Mouse (Mus musculus): ENCODE results near the gene Gna13. TPM values are rescaled to one million over a fixed set of nuclear protein-coding genes. Genes with fewer than 3 reads are reported as not detected.

Gene Gna13
- total and polyA plus RNA-seq, 2 experiments from 2014 or later: 44.4 to 55.0 TPM

DNA sequence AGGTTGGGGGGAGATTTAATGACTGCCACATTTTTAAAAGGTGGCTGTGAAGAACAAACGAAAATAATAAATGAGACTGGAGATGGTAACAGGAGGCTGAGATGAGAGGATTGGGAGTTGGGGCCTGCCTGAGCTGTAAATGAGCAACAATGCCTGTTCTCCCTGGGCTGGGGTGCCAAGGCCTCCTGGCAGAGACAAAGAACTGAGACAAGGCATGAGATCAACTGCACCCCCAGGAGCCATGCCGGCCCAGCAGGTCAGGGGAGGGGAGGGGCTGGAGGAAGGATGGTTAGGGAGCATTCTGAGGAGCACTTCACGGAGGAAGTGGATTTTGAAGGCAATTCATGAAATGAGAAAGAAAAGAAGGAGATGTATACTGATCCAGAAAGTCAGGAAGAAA, 35.2 kb upstream of the Gna13 start:
- no peak for ATAC-seq
- no peak overlapping the region for H3K4me3 ChIP-seq (ENCODE audit: low read length)
- TF ChIP-seq CTCF (IDR thresholded peaks at IDR 0.05; ENCODE audit: low read depth): no peak
- no peaks in the 10 kb centered on the region for H3K4me1 ChIP-seq (ENCODE audit: insufficient read depth, low read length)
- H3K27ac ChIP-seq: no peak overlapping the region; the same call in 1 of the 2 replicates
- 29% methylated on average over 3 of the region's 3 CpGs for WGBS
- no peaks in the 10 kb centered on the region for H3K36me3 ChIP-seq (ENCODE audit: insufficient read depth, low read length)
- H3K27me3 ChIP-seq (ENCODE audit: insufficient read depth, low read length): no peaks in the 10 kb centered on the region
- H3K9me3 ChIP-seq (ENCODE audit: low read length): no peaks in the 10 kb centered on the region
- peak overlapping the region; percentile 10; the same call in 1 of the 2 replicates for H3K9ac ChIP-seq (replicated peaks; ENCODE audit: low read length)
- H3K4me2 ChIP-seq (ENCODE audit: low read depth, low read length): no peak overlapping the region
- DNase-seq (ENCODE audit: low spot score): no peak

DNA sequence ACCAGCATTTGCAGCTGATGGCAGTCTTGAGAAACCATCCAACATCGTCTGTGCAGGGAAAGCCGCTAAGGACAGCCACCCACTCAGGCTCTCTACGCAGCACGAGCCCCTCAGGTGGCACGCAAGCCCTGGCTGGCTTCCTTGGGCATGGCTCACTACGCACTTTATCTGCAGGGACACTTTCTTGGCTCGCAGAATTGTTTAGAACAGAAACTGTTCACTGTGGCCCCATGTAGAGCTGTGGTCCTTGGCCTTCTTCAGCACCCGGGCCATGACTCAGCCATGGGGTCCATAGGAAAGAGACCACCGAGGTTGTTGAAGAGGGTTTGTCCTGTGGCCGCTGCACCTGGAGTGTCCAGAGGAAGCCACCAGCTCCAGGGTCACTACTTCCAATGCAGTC, 34.7 kb upstream of the Gna13 start:
- WGBS: 66% methylated on average over 10 of the region's 10 CpGs
- H3K27ac ChIP-seq: no peak overlapping the region; the same call in 1 of the 2 replicates

DNA sequence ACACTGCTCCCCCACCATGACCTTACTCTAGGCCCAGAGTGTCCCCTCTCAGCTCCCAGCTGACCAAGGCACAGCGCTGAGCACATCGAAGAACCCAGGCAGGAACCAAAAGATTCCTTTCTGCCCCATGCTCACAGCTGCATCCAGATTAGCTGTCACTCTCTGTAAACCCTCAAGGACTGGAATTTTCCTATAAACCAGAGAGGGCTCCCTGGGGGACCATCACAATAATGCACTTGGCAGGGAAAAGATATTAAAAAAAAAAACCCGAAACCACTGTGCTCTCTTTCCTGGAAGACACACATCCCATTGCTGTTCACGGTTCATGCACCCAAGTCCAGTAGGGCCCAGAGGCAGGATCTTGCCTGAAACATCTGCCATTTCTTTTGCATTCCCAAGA, 33.3 kb upstream of the Gna13 start:
- no peaks in the 10 kb centered on the region for H3K36me3 ChIP-seq (ENCODE audit: insufficient read depth, low read length)
- H3K4me1 ChIP-seq (ENCODE audit: insufficient read depth, low read length): no peaks in the 10 kb centered on the region
- H3K9ac ChIP-seq (replicated peaks; ENCODE audit: low read length): no peak overlapping the region
- H3K4me3 ChIP-seq (ENCODE audit: low read length): no peak overlapping the region
- DNase-seq (ENCODE audit: low spot score) (no peak), ATAC-seq (no peak)
- TF ChIP-seq CTCF (IDR thresholded peaks at IDR 0.05; ENCODE audit: low read depth): no peak
- WGBS: 43% methylated on average over 4 of the region's 4 CpGs
- H3K4me2 ChIP-seq (ENCODE audit: low read depth, low read length): no peak overlapping the region
- no peaks in the 10 kb centered on the region for H3K9me3 ChIP-seq (ENCODE audit: low read length)
- H3K27me3 ChIP-seq (ENCODE audit: insufficient read depth, low read length): no peaks in the 10 kb centered on the region
- no peak overlapping the region for H3K27ac ChIP-seq

More for the DNA sequence above, 34.7 kb upstream of the Gna13 start:
- H3K4me1 ChIP-seq (ENCODE audit: insufficient read depth, low read length): no peaks in the 10 kb centered on the region
- H3K36me3 ChIP-seq (ENCODE audit: insufficient read depth, low read length): no peaks in the 10 kb centered on the region
- TF ChIP-seq CTCF (IDR thresholded peaks at IDR 0.05; ENCODE audit: low read depth): no peak
- no peaks in the 10 kb centered on the region for H3K27me3 ChIP-seq (ENCODE audit: insufficient read depth, low read length)
- H3K9me3 ChIP-seq (ENCODE audit: low read length): no peaks in the 10 kb centered on the region
- no peak overlapping the region for H3K4me2 ChIP-seq (ENCODE audit: low read depth, low read length)
- no peak for ATAC-seq
- DNase-seq (ENCODE audit: low spot score): no peak
- H3K9ac ChIP-seq (replicated peaks; ENCODE audit: low read length): no peak overlapping the region
- H3K4me3 ChIP-seq (ENCODE audit: low read length): no peak overlapping the region

DNA sequence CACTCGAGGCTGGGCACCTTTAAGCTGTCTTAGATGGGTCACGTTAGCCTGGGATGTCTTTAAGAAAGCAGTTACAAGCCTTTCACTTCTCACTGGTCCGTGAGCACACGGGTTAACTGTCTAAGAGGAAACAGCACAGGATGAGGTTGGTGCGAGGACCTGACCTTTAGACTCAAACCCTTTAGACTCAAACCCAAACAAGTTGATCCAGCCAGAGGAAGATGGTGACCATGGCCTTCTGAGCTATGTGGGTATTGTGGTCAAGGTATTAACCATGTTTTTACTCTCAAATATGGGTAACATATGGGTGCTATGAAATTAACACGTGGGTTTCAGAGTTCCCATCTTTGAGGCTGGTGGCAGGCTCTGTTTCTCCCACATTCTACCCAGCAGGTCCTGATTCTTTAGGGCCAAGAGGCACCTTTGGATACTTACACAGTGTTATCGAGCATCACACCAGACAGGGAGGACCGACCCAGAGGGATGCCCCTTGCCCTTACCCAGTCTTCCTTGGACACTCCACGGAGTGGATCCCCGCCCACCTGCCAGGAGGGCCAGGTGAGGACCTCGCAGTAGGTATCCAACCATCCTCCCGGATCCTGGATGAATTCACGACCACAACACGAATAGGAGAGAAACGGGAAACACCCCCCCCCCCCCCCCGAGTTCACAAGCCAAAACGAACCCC, 31.8 kb upstream of the Gna13 start:
- DNase-seq (ENCODE audit: low spot score) (no peak), ATAC-seq (peak; percentile 68)
- WGBS: 35% methylated on average over 17 of the region's 17 CpGs
- Histone ChIP-seq H3K36me3 (ENCODE audit: insufficient read depth, low read length) (no peaks in the 10 kb centered on the region), H3K27me3 (ENCODE audit: insufficient read depth, low read length) (no peaks in the 10 kb centered on the region), H3K27ac (no peak overlapping the region), H3K9ac (replicated peaks; ENCODE audit: low read length) (no peak overlapping the region), H3K4me3 (ENCODE audit: low read length) (0 out of 2 replicates have a peak overlapping the region, but pooled peaks have one; percentile 4), H3K4me1 (ENCODE audit: insufficient read depth, low read length) (no peaks in the 10 kb centered on the region), H3K4me2 (ENCODE audit: low read depth, low read length) (peak overlapping the region; percentile 48), H3K9me3 (ENCODE audit: low read length) (no peaks in the 10 kb centered on the region)
- TF ChIP-seq CTCF (IDR thresholded peaks at IDR 0.05; ENCODE audit: low read depth): no peak

DNA sequence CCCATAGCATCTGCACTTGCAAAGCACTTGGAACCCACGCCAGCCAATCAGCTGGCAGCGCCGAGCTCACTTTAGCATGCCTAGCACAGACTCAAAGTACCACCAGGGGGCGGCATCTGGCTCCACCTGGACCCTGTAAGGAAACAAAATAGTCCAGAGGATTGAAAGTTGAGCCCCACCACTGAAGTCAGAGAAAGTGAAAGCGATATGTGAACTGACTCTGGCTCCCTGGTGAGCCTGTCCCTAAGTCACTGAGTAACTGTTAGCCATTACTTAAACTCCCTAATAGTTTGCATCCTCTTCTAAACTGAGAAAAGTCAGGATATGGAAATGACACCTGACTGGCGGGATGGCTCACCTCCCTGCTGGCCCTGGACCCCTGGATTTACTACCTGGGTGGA, 31.2 kb upstream of the Gna13 start:
- ATAC-seq (peak; percentile 92), DNase-seq (ENCODE audit: low spot score) (peak; percentile 96)
- H3K9ac ChIP-seq (replicated peaks; ENCODE audit: low read length): no peak overlapping the region
- H3K4me2 ChIP-seq (ENCODE audit: low read depth, low read length): peak overlapping the region; percentile 48
- 8% methylated on average over 6 of the region's 6 CpGs for WGBS
- TF ChIP-seq CTCF (IDR thresholded peaks at IDR 0.05; ENCODE audit: low read depth): peak; percentile 92
- H3K27ac ChIP-seq: no peak overlapping the region
- H3K9me3 ChIP-seq (ENCODE audit: low read length): no peaks in the 10 kb centered on the region
- H3K36me3 ChIP-seq (ENCODE audit: insufficient read depth, low read length): no peaks in the 10 kb centered on the region
- no peaks in the 10 kb centered on the region for H3K27me3 ChIP-seq (ENCODE audit: insufficient read depth, low read length)
- H3K4me1 ChIP-seq (ENCODE audit: insufficient read depth, low read length): no peaks in the 10 kb centered on the region
- H3K4me3 ChIP-seq (ENCODE audit: low read length): peak overlapping the region; percentile 20

DNA sequence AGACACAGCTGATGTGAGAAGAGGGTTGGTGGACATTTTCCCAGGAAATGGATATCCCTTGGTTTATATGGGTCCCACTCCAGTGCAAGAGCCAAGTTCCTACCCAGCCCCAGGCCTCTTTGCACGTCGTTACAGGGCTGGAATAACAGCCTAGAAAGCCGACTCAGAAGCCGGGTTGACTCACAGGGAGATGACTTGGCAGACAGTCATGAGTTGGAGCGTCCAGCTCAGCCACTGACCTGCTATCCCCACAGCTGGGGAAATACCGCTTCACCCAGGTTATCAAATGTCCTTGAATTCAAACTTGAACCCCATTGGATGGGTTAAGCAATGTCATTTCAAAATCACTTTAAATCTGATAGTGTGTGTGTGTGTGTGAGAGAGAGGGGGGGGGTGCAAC, 29.9 kb upstream of the Gna13 start:
- Histone ChIP-seq H3K4me2 (ENCODE audit: low read depth, low read length) (no peak overlapping the region), H3K4me1 (ENCODE audit: insufficient read depth, low read length) (no peaks in the 10 kb centered on the region), H3K4me3 (ENCODE audit: low read length) (no peak overlapping the region), H3K9ac (replicated peaks; ENCODE audit: low read length) (no peak overlapping the region), H3K36me3 (ENCODE audit: insufficient read depth, low read length) (no peaks in the 10 kb centered on the region), H3K27me3 (ENCODE audit: insufficient read depth, low read length) (no peaks in the 10 kb centered on the region), H3K27ac (no peak overlapping the region), H3K9me3 (ENCODE audit: low read length) (no peaks in the 10 kb centered on the region)
- 58% methylated on average over 6 of the region's 6 CpGs for WGBS
- ATAC-seq (no peak), DNase-seq (ENCODE audit: low spot score) (no peak)
- TF ChIP-seq CTCF (IDR thresholded peaks at IDR 0.05; ENCODE audit: low read depth): no peak

DNA sequence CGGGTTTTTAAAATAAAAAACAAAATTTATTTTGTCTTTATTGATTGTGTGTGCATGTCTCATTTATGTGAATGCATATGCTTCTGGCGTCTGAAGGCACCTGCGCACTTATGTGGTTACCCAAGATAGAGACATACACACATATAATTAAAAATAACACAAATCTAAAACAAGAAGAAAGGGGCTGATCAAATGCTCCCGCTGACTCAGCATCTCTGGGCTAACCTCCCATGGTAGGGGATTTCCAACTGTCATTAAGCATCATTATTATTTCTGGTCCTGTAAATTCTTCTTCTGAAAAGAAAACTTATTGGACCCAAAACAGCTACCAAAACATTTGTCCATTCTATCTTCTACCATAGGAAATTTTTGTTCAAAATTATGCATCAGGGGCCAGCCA, 27.9 kb upstream of the Gna13 start:
- H3K27ac ChIP-seq: no peak overlapping the region
- no peak for TF ChIP-seq CTCF (IDR thresholded peaks at IDR 0.05; ENCODE audit: low read depth)
- no peaks in the 10 kb centered on the region for H3K27me3 ChIP-seq (ENCODE audit: insufficient read depth, low read length)
- no peak for DNase-seq (ENCODE audit: low spot score)
- no peaks in the 10 kb centered on the region for H3K36me3 ChIP-seq (ENCODE audit: insufficient read depth, low read length)
- no peaks in the 10 kb centered on the region for H3K9me3 ChIP-seq (ENCODE audit: low read length)
- WGBS: 93% methylated on average over 4 of the region's 4 CpGs
- ATAC-seq: no peak
- no peak overlapping the region for H3K4me2 ChIP-seq (ENCODE audit: low read depth, low read length)
- H3K4me1 ChIP-seq (ENCODE audit: insufficient read depth, low read length): no peaks in the 10 kb centered on the region
- H3K9ac ChIP-seq (replicated peaks; ENCODE audit: low read length): no peak overlapping the region
- H3K4me3 ChIP-seq (ENCODE audit: low read length): no peak overlapping the region

All from hindbrain, postnatal 0 days (tissue).